Mouse (Mus musculus) small intestine, adult 2 months (tissue): ENCODE results near the gene Tmem253. TPM values are rescaled to one million over a fixed set of nuclear protein-coding genes. Genes with fewer than 3 reads are reported as not detected.
A peak's percentile ranks its signal among the peaks of the same experiment; 100 is the strongest.

Experiments used
- H3K27ac ChIP-seq: fragments of 200-500 bp; 2 replicates; pipeline ENCODE4 v1.5.1; 2012; ENCODE audit warnings: low read depth, low read length, control low read depth, inconsistent platforms; ENCODE audit not compliant: insufficient read depth
- H3K27me3 ChIP-seq: fragments of 200-500 bp; 2 replicates; pipeline ENCODE4 v1.6.1; 2012; ENCODE audit warnings: mild to moderate bottlenecking, moderate library complexity, low read length, inconsistent platforms; ENCODE audit not compliant: control insufficient read depth, insufficient read depth
- H3K36me3 ChIP-seq: fragments of 200-500 bp; 2 replicates; pipeline ENCODE4 v1.6.1; 2012; ENCODE audit warnings: mild to moderate bottlenecking, low read length, control low read depth, inconsistent platforms; ENCODE audit not compliant: control insufficient read depth, insufficient read depth
- H3K4me1 ChIP-seq: fragments of 200-500 bp; 2 replicates; pipeline ENCODE4 v1.6.1; 2012; ENCODE audit warnings: low read length, inconsistent platforms, mixed read lengths; ENCODE audit not compliant: control insufficient read depth, insufficient read depth, insufficient read length
- H3K4me3 ChIP-seq: fragments of 200-500 bp; 2 replicates; pipeline ENCODE4 v1.5.1; 2012; ENCODE audit warnings: low read depth, mild to moderate bottlenecking, control low read depth, inconsistent platforms, low read length, moderate library complexity
- CTCF ChIP-seq: fragments of 200-500 bp; IDR thresholded peaks from 2 replicates; pipeline ENCODE4 v1.5.1; 2012; ENCODE audit warnings: low read depth, mild to moderate bottlenecking, control low read depth, inconsistent platforms, low read length, moderate library complexity, mixed read lengths; ENCODE audit not compliant: insufficient replicate concordance, insufficient read length; ENCODE audit errors: extremely low read depth
- POLR2A ChIP-seq: fragments of 200-500 bp; IDR thresholded peaks from 2 replicates; pipeline ENCODE4 v1.6.1; 2012; ENCODE audit warnings: low read depth, mild to moderate bottlenecking, control low read depth, inconsistent platforms, low read length, moderate library complexity
- WGBS: fragments of 180-500 bp; shearing (Covaris S2); methylation state at CpG from one replicate; pipeline ENCODE4 v1.1.7; 2018; 5-methylcytosine and 5-hydroxymethylcytosine counted together
- polyA plus RNA-seq: library from polyadenylated mRNA; depleted of rRNA; stranded (reverse); fragments of >200 nt; gene quantifications from 2 replicates; pipeline ENCODE4 v1.2.3, GENCODE M21; 2012

Tmem253 gene
- polyA plus RNA-seq, 1 experiment: 91.5 TPM

DNA sequence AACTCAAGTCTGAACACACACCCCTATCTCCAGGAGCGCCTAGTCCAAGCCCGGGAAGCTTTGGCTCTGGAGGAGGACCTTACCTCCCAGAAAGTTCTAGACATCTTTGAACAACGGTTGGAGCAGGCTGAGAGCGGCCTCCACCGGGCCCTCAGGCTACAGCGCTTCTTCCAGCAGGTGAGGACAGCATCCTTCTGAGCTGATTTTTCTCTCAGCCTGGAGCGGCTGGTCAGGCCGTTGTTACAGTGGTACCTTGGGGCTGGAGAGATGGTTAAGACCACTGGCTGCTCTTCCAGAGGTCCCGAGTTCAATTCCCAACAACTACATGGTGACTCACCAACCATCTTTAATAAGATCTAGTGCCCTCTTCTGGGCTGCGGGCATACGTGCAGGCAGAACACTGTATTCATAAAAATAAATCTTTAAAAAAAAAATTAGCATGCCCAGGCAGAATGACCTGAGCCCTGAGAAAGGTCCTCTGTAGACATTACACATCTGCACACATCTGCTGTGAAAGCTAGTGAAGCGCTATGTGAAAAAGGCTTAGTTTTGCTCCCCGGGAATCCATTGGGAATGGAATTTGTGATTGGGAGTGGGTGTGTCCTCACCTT, 19.1 kb upstream of the Tmem253 start:
- no peaks in the 10 kb centered on the region for H3K36me3 ChIP-seq
- H3K27me3 ChIP-seq: no peaks in the 10 kb centered on the region
- no peak overlapping the region for H3K4me3 ChIP-seq
- no peak overlapping the region for H3K27ac ChIP-seq
- H3K4me1 ChIP-seq: no peaks in the 10 kb centered on the region
- no peak for TF ChIP-seq POLR2A
- peak; percentile 18; the same call in 1 of the 2 replicates for TF ChIP-seq CTCF
- 82% methylated on average over 13 of the region's 13 CpGs for WGBS

DNA sequence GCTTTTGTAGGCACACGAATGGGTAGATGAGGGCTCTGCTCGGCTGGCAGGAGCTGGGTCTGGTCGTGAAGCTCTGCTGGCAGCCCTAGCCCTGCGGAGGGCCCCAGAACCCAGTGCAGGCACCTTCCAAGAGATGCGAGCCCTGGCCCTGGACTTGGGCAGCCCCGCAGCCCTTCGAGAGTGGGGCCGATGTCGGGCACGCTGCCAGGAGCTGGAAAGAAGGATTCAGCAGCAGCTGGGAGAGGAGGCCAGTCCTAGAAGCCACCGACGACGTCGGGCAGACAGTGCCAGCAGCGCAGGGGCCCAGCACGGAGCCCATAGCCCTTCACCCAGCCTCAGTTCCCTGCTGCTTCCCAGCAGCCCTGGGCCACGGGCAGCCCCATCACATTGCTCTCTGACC, 18.6 kb upstream of the Tmem253 start:
- no peak overlapping the region for H3K4me3 ChIP-seq
- H3K27me3 ChIP-seq: no peaks in the 10 kb centered on the region
- H3K4me1 ChIP-seq: no peaks in the 10 kb centered on the region
- TF ChIP-seq CTCF (no peak), POLR2A (no peak)
- 69% methylated on average over 17 of the region's 17 CpGs for WGBS
- H3K36me3 ChIP-seq: no peaks in the 10 kb centered on the region
- H3K27ac ChIP-seq: no peak overlapping the region

DNA sequence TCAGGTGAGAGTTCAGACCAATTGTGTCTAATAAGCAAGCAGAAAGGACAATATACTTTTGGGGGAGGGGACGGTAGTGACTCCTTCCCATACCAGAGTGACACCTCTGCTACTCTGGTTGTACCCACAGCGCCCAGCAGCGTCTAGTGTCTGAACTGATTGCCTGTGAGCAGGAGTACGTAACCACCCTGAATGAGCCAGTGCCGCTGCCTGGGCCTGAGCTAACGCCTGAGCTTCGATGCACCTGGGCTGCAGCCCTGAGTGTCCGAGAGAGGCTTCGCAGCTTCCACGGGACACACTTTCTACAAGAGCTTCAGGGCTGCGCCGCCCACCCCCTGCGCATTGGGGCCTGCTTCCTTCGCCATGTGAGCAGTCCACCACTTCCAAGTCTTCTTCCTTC, 18.0 kb upstream of the Tmem253 start:
- H3K4me1 ChIP-seq: no peaks in the 10 kb centered on the region
- TF ChIP-seq CTCF: no peak
- TF ChIP-seq POLR2A: no peak
- H3K27ac ChIP-seq: no peak overlapping the region
- WGBS: 93% methylated on average over 14 of the region's 14 CpGs
- peaks cover 3% of the 10 kb centered on the region; the same call in 1 of the 2 replicates for H3K36me3 ChIP-seq
- no peaks in the 10 kb centered on the region for H3K27me3 ChIP-seq
- no peak overlapping the region for H3K4me3 ChIP-seq

DNA sequence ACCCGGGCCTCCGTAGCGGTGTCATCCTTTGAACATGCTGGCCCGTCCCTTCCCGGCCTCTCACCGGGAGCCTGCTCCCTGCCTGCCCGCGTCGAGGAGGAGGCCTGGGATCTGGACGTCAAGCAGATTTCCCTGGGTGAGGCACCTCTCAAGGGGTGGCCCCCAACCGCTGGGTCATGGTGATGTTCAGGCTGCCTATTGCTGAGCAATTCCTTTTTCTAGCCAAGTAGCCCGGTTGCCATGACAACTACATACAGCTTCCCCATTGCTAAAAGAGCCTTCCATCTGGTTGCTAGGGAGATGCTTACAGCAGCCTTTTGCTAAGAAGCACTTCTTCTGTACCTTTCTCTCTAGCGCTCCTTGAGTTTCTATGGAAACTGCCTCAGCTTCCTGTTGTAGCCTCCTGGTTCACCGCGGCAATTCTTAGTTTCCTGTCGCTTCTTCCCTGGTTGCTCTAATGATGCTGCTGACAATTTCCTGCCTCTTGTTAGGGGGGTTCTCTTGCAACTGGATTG, 11.4 kb upstream of the Tmem253 start:
- H3K27me3 ChIP-seq: no peaks in the 10 kb centered on the region
- no peak overlapping the region for H3K27ac ChIP-seq
- peaks cover 1% of the 10 kb centered on the region for H3K4me1 ChIP-seq
- no peak for TF ChIP-seq CTCF
- no peak for TF ChIP-seq POLR2A
- H3K36me3 ChIP-seq: peaks cover 43% of the 10 kb centered on the region
- 77% methylated on average over 16 of the region's 16 CpGs for WGBS
- no peak overlapping the region for H3K4me3 ChIP-seq

DNA sequence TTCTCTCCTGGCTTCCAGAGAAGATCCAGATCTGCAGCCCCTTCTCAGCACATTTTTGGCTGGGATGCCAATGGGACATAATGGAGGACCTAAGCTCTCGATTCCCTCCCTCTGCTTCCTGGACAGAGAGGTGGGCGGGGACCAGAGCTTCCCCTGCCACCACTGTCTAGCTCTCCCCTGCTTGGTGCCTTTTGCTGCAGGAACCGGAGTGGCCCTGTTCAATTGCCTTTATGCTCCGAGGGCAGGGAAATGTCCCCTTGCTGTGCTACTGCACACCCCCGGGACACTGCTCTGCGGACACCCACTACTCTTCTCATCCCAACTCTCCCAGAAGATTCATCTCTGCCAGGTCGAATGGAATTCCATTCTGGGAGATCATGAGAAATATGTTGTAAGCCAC, 10.3 kb upstream of the Tmem253 start:
- WGBS: 74% methylated on average over 7 of the region's 7 CpGs
- Histone ChIP-seq H3K27ac (no peak overlapping the region), H3K4me1 (peaks cover 3% of the 10 kb centered on the region), H3K36me3 (peaks cover 43% of the 10 kb centered on the region), H3K4me3 (no peak overlapping the region), H3K27me3 (no peaks in the 10 kb centered on the region)
- TF ChIP-seq POLR2A: no peak
- TF ChIP-seq CTCF: no peak

DNA sequence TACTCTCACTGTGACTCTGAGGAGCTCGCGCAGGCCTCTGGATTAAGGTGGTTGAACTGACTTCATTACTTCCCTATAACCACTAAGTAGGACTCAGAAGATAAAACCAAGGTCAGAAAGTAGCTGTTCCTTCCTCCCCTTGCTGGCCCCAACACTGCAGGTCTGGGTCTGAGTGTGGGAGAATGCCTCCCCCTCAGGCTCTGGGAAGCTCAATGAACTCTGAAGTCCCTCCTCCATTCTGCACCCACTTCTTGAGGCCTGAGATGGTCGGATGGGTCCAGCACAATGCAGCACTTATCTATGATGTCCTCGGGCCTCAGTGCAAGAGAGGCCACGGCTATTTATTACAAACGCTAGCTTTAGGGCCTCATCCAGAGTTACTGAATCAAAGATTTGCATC, 9.8 kb upstream of the Tmem253 start:
- 72% methylated on average over 6 of the region's 6 CpGs for WGBS
- Histone ChIP-seq H3K4me3 (no peak overlapping the region), H3K27ac (no peak overlapping the region), H3K27me3 (no peaks in the 10 kb centered on the region), H3K4me1 (peaks cover 3% of the 10 kb centered on the region), H3K36me3 (peaks cover 43% of the 10 kb centered on the region)
- TF ChIP-seq CTCF (no peak), POLR2A (no peak)

DNA sequence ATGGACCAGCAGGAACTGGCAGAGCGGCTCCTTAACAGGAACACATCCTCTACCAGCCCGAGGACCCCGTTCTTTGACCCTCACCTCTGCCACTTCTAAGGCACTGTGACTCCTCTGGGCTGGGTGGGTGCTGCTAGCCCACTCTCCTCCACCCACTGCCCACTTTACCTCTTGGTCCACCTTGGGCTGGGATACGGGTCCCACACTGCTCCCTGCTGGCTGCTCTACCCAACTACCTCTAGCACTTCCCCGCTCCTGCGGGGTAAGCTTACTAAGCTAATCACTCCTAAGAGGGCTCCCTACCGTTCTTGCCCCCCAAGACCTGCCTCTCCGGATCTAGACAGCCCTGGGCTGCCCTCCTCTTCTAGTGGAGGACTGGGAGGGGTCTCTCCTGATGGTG, 9.2 kb upstream of the Tmem253 start:
- Histone ChIP-seq H3K4me3 (no peak overlapping the region), H3K36me3 (peaks cover 43% of the 10 kb centered on the region), H3K27me3 (no peaks in the 10 kb centered on the region), H3K27ac (no peak overlapping the region), H3K4me1 (peaks cover 3% of the 10 kb centered on the region)
- 83% methylated on average over 8 of the region's 8 CpGs for WGBS
- peak; percentile 8; the same call in 1 of the 2 replicates for TF ChIP-seq CTCF
- no peak for TF ChIP-seq POLR2A

DNA sequence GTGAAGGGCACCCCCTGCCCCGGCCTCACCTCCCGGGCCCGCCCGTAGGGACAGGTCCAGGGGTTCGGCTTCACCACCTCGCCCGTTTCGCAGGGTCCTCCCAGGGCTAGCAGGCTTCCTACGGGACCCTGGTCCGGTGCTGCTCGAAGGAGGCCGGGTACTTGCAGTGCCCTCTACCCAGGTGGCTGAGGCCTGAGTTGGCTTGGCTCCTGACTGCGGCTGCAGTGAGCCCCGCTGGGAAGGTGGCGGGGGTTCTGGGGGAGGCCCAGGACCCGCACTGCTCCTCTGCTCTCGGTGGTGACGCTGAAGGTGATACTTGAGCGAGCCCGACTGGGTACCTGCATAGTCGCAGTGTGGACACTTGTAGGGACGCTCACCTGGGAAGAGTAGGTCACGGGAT, 8.7 kb upstream of the Tmem253 start:
- TF ChIP-seq POLR2A: no peak
- no peak for TF ChIP-seq CTCF
- whole genome bisulfite sequencing: 95% methylated on average over 23 of the region's 23 CpGs
- Histone ChIP-seq H3K4me1 (peaks cover 3% of the 10 kb centered on the region), H3K27ac (no peak overlapping the region), H3K27me3 (no peaks in the 10 kb centered on the region), H3K4me3 (no peak overlapping the region), H3K36me3 (peaks cover 43% of the 10 kb centered on the region)
